In the genomic region with DNA sequence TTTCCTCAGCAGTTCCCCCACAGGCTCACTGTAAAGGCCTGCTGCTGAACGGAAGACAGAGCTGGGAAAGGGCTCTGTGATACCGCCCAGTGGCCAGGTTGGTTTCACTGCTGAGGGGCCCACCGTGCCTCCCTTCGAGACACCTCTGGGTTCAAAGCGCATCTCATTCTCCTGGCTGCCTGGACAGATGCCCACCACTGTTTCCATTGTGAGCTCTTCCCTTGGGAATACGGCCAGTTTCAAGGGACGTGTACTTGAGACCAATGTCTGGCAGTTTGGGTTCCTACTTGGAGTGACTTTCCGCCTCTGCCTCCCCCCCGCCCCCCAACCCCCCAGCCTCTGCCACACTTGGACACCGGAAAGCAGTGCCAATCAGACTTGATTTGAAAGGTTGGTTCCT, we compare ENCODE assay signal across 29 mouse cellular contexts. TPM values are rescaled to one million over a fixed set of nuclear protein-coding genes. Genes with fewer than 3 reads are reported as not detected.
DNase-seq lines count a peak whose midpoint lies in the region; ATAC-seq and TF ChIP-seq lines count a peak whose summit lies in the region.
"Had no signal": no experiment of that assay in that cellular context is flagged by ENCODE, and none has a peak within 500 bp of the region (broad histone marks: within the 10 kb centered on the region; RNA-seq: fewer than 3 reads in every experiment).

No protein-coding gene starts in this region.

- H3K36me3 ChIP-seq in heart, embryonic 10.5 days, result peaks cover 20% of the 10 kb centered on the region
- no peaks in the 10 kb centered on the region for H3K36me3 ChIP-seq in heart, embryonic 16.5 days (ENCODE audit: control insufficient read depth, insufficient read depth)
- H3K36me3 ChIP-seq in testis, adult 2 months (ENCODE audit: control insufficient read depth, insufficient read depth, low read length), result no peaks in the 10 kb centered on the region
- H3K36me3 ChIP-seq: midbrain, embryonic 15.5 days had no signal

- peak overlapping the region; percentile 27; the same call in 1 of the 2 replicates for H3K4me2 ChIP-seq in heart, embryonic 16.5 days (ENCODE audit: low read depth, low read length)
- H3K4me2 ChIP-seq: embryonic facial prominence, embryonic 12.5 days; hindbrain, embryonic 14.5 days; midbrain, embryonic 15.5 days; neural tube, embryonic 15.5 days had no signal

- H3K9me3 ChIP-seq in heart, embryonic 10.5 days, result no peaks in the 10 kb centered on the region
- no peaks in the 10 kb centered on the region for H3K9me3 ChIP-seq in heart, embryonic 16.5 days (replicated peaks; ENCODE audit: control insufficient read depth, low read length)
- H3K9me3 ChIP-seq: embryonic facial prominence, embryonic 12.5 days; G1E; midbrain, embryonic 15.5 days; neural tube, embryonic 15.5 days had no signal

- no peak for TF ChIP-seq CTCF in testis, adult 2 months (IDR thresholded peaks at IDR 0.05; ENCODE audit: control insufficient read depth, insufficient read depth, insufficient replicate concordance, low read depth, low read length)

- no peak overlapping the region for H3K9ac ChIP-seq in heart, embryonic 16.5 days (ENCODE audit: low read length)
- H3K9ac ChIP-seq: embryonic facial prominence, embryonic 12.5 days; hindbrain, embryonic 14.5 days; liver, embryonic 14.5 days; midbrain, embryonic 15.5 days; neural tube, embryonic 15.5 days had no signal

- peaks cover 25% of the 10 kb centered on the region for H3K4me1 ChIP-seq in heart, embryonic 10.5 days
- H3K4me1 ChIP-seq in heart, embryonic 16.5 days (ENCODE audit: control insufficient read depth, insufficient read depth, low read length), result peaks cover 12% of the 10 kb centered on the region
- H3K4me1 ChIP-seq in testis, adult 2 months (ENCODE audit: control insufficient read depth, insufficient read depth, low read length), result no peaks in the 10 kb centered on the region
- H3K4me1 ChIP-seq: embryonic facial prominence, embryonic 12.5 days; midbrain, embryonic 15.5 days; neural tube, embryonic 15.5 days had no signal

- no peak overlapping the region for H3K4me3 ChIP-seq in heart, embryonic 10.5 days
- no peak overlapping the region for H3K4me3 ChIP-seq in heart, embryonic 16.5 days (ENCODE audit: low read length)
- peak overlapping the region; percentile 42 for H3K4me3 ChIP-seq in testis, adult 2 months (ENCODE audit: control insufficient read depth, low read depth, low read length)
- H3K4me3 ChIP-seq: embryonic facial prominence, embryonic 12.5 days; midbrain, embryonic 15.5 days; neural tube, embryonic 15.5 days had no signal

- ATAC-seq in heart, embryonic 16.5 days (replicated peaks; ENCODE audit: extremely low read depth, insufficient read depth, low FRiP score), result no peak
- ATAC-seq: forebrain, embryonic 14.5 days; intestine, postnatal 0 days; midbrain, embryonic 15.5 days had no signal

- 63% methylated on average over 10 of the region's 10 CpGs for WGBS in heart, embryonic 10.5 days
- WGBS in heart, embryonic 16.5 days, result 59% methylated on average over 10 of the region's 10 CpGs

- no peak for TF ChIP-seq POLR2A in testis, adult 2 months (IDR thresholded peaks at IDR 0.05; ENCODE audit: control insufficient read depth, low read depth, low read length)

- no peak for DNase-seq in heart, embryonic 10.5 days (ENCODE audit: low spot score)
- DNase-seq in heart, postnatal 10 days, result no peak
- DNase-seq in heart, adult 9 months (ENCODE audit: low spot score in 2 of 2), result no peak
- no peak for DNase-seq in testis, postnatal 14 days (ENCODE audit: low spot score)
- DNase-seq in c-Kit-positive CD71-positive TER-119-positive erythroid progenitor cells, embryonic 14.5 days (ENCODE audit: low spot score), result no peak
- DNase-seq: B cell, adult 2 months; cerebellum, adult 11 months; cerebellum, adult 9-11 months; embryo, embryonic 11 days; gastrocnemius, postnatal 25 days; kidney, adult 9 months; kidney, postnatal 10 days; layer of hippocampus, postnatal 36 days; liver; lung, adult 2 months; lung, postnatal 10 days; spleen, adult 18-20 months; thymus, postnatal 4 days had no signal

- intact Hi-C loops in heart, postnatal 10 days (cut with DNase I), result no loop called here

- 0 out of 2 replicates have a peak overlapping the region, but pooled peaks have one; percentile 16 for H3K27ac ChIP-seq in heart, embryonic 10.5 days
- peak overlapping the region; percentile 22 for H3K27ac ChIP-seq in heart, embryonic 16.5 days (ENCODE audit: low read length)
- no peak overlapping the region for H3K27ac ChIP-seq in testis, adult 2 months (ENCODE audit: control insufficient read depth, insufficient read depth, low read depth, low read length)
- H3K27ac ChIP-seq: embryonic facial prominence, embryonic 12.5 days; hindbrain, embryonic 14.5 days; liver, embryonic 14.5 days; macrophage; midbrain, embryonic 15.5 days; neural tube, embryonic 15.5 days had no signal

- no peaks in the 10 kb centered on the region for H3K27me3 ChIP-seq in heart, embryonic 10.5 days (ENCODE audit: insufficient read depth, poor library complexity, severe bottlenecking)
- no peaks in the 10 kb centered on the region for H3K27me3 ChIP-seq in heart, embryonic 16.5 days (ENCODE audit: control insufficient read depth, insufficient read depth, low read length)
- H3K27me3 ChIP-seq in testis, adult 2 months (ENCODE audit: control insufficient read depth, insufficient read depth, low read length), result no peaks in the 10 kb centered on the region
- H3K27me3 ChIP-seq: embryonic facial prominence, embryonic 12.5 days; midbrain, embryonic 15.5 days; neural tube, embryonic 15.5 days had no signal

RNA-seq across cellular contexts. Expression of gene Gabarapl2, which starts 22.6 kb away (rescaled TPM):
- polyA plus RNA-seq in heart, embryonic 10.5 days (2016; fragmentation: Nextera tagmentation; extraction: Ambion mirVana), result 172 and 178 TPM in 2 replicates
- 100 to 1,000 TPM; 121 to 124 TPM for total RNA-seq in heart, postnatal 10 days (2021)
- polyA plus RNA-seq in heart, embryonic 16.5 days (2015; fragmentation: Nextera tagmentation; extraction: Ambion mirVana), result 198 and 211 TPM in 2 replicates
- polyA plus RNA-seq in testis, adult 2 months (2012; rRNA removed), result 18.7 and 24.3 TPM in 2 replicates

RNA-seq across cellular contexts. Expression of gene Adat1, which starts 29.0 kb away (rescaled TPM):
- 9.9 and 11.5 TPM in 2 replicates for polyA plus RNA-seq in heart, embryonic 10.5 days (2016; fragmentation: Nextera tagmentation; extraction: Ambion mirVana)
- total RNA-seq in heart, postnatal 10 days (2021), result 1 to 10 TPM; 1.7 to 2.1 TPM
- 5.6 and 5.9 TPM in 2 replicates for polyA plus RNA-seq in heart, embryonic 16.5 days (2015; fragmentation: Nextera tagmentation; extraction: Ambion mirVana)
- 4.5 and 5.3 TPM in 2 replicates for polyA plus RNA-seq in testis, adult 2 months (2012; rRNA removed)

RNA-seq across cellular contexts. Expression of gene Tmem231, which starts 29.4 kb away (rescaled TPM):
- 6.2 and 8.2 TPM in 2 replicates for polyA plus RNA-seq in heart, embryonic 10.5 days (2016; fragmentation: Nextera tagmentation; extraction: Ambion mirVana)
- 1 to 10 TPM; 1.5 to 2.3 TPM for total RNA-seq in heart, postnatal 10 days (2021)
- 4.4 and 4.7 TPM in 2 replicates for polyA plus RNA-seq in heart, embryonic 16.5 days (2015; fragmentation: Nextera tagmentation; extraction: Ambion mirVana)
- polyA plus RNA-seq in testis, adult 2 months (2012; rRNA removed), result 17.9 and 18.6 TPM in 2 replicates

RNA-seq across cellular contexts. Expression of gene Kars, which starts 48.0 kb away (rescaled TPM):
- polyA plus RNA-seq in heart, embryonic 10.5 days (2016; fragmentation: Nextera tagmentation; extraction: Ambion mirVana), result 188 and 232 TPM in 2 replicates
- total RNA-seq in heart, postnatal 10 days (2021), result 10 to 100 TPM; 91.1 to 95.3 TPM
- 129 and 139 TPM in 2 replicates for polyA plus RNA-seq in heart, embryonic 16.5 days (2015; fragmentation: Nextera tagmentation; extraction: Ambion mirVana)
- polyA plus RNA-seq in testis, adult 2 months (2012; rRNA removed), result 59.9 and 60.4 TPM in 2 replicates

RNA-seq across cellular contexts. Expression of gene Terf2ip, which starts 48.1 kb away (rescaled TPM):
- 21.0 and 22.1 TPM in 2 replicates for polyA plus RNA-seq in heart, embryonic 10.5 days (2016; fragmentation: Nextera tagmentation; extraction: Ambion mirVana)
- total RNA-seq in heart, postnatal 10 days (2021), result 10 to 100 TPM; 12.8 to 13.6 TPM
- polyA plus RNA-seq in heart, embryonic 16.5 days (2015; fragmentation: Nextera tagmentation; extraction: Ambion mirVana), result 17.7 and 19.2 TPM in 2 replicates
- polyA plus RNA-seq in testis, adult 2 months (2012; rRNA removed), result 2.9 and 3.8 TPM in 2 replicates
